Mouse (Mus musculus) bone marrow, adult 2 months (tissue): Measurements from ENCODE around the gene Hsd17b7. TPM values are rescaled to one million over a fixed set of nuclear protein-coding genes. Genes with fewer than 3 reads are reported as not detected.

ENCODE experiments used
- H3K27ac ChIP-seq: fragments of 200-500 bp; 2 replicates; pipeline ENCODE4 v1.5.1; 2012; ENCODE audit warnings: low read depth, mild to moderate bottlenecking, control low read depth, inconsistent platforms, low read length; ENCODE audit not compliant: control insufficient read depth, poor library complexity, insufficient read depth
- H3K4me1 ChIP-seq: fragments of 200-500 bp; 2 replicates; pipeline ENCODE4 v1.6.1; 2011; ENCODE audit warnings: low read length; ENCODE audit not compliant: control insufficient read depth, insufficient read depth
- H3K4me3 ChIP-seq: fragments of 200-500 bp; replicated peaks from 2 replicates; pipeline ENCODE3; 2011; ENCODE audit warnings: mild to moderate bottlenecking, low read depth, low read length, control low read depth; ENCODE audit not compliant: control insufficient read depth
- CTCF ChIP-seq: fragments of 200-500 bp; IDR thresholded peaks from 2 replicates; pipeline ENCODE4 v1.5.1; 2011; ENCODE audit warnings: low read length, control low read depth; ENCODE audit not compliant: control insufficient read depth, insufficient read depth
- POLR2A ChIP-seq: fragments of 200-500 bp; IDR thresholded peaks from 2 replicates; pipeline ENCODE4 v1.6.1; 2011; ENCODE audit warnings: low read depth, mild to moderate bottlenecking, control low read depth, low read length, borderline replicate concordance; ENCODE audit not compliant: control insufficient read depth
- WGBS: fragments of 180-500 bp; shearing (Covaris S2); methylation state at CpG from one replicate; pipeline ENCODE4 v1.1.7; 2018; 5-methylcytosine and 5-hydroxymethylcytosine counted together
- polyA plus RNA-seq: library from polyadenylated mRNA; stranded (reverse); fragments of >200 nt; gene quantifications from 2 replicates; pipeline ENCODE4 v1.2.4, GENCODE M21; 2011; ENCODE audit warnings: low replicate concordance; ENCODE audit not compliant: missing spikeins, insufficient read depth, insufficient read length

Gene Hsd17b7
- polyA plus RNA-seq, 1 experiment: 1.1 TPM

DNA sequence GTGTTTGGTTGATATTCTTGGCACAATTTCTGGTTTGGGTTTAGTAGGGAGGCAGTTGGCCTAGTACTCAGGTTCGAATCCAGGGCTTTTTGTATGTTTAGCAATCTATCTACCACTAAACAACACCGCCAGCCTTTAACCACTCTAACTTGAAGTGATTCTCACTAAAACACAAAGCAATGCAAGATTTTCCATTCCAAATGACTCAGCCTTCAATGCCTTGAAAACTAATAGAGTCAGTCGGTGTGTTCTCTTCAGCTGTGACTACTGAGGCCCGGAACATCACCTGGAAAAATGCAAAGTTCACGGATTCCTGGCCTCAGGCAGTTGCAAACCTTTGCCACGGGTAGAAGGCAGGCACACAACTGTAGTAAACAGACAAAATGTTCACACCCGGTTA is 37.3 kb downstream of the Hsd17b7 start:
- 73% methylated on average over 7 of the region's 7 CpGs for WGBS
- Histone ChIP-seq H3K4me3 (no peak overlapping the region), H3K27ac (no peak overlapping the region), H3K4me1 (no peaks in the 10 kb centered on the region; the same call in 1 of the 2 replicates)
- TF ChIP-seq POLR2A: no peak
- no peak for TF ChIP-seq CTCF

DNA sequence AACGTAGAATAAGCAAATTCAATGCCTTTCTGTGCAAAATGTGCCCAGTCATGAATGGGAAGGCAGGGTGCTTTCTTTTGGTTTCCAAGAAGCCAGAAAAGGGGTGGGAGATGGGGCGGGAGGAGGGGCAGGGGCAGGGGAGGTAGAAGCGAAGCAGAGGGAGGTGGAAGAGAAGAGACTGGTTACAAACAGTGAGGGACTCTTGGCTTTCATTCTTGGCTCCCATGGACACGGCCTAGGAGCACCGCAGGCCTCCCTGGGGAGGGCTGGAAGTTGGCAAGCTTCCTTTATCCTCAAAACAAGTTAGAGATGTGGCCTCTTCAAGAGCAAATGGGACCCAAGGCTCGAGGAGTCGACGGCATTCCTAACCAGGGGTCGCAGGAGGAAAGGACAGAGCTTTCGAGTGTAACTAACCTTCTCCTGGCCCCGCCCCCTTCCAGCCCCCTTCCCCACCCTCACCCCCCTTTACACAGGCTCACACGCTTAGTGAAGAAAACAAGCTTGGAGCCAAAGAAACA is 40.5 kb downstream of the Hsd17b7 start, which contains the start of gene Ccdc190:
Gene Ccdc190 (plus strand): TSS at position 195 of the 518 bp plus-strand sequence.
- TF ChIP-seq POLR2A (no peak), CTCF (no peak)
- WGBS: 23% methylated on average over 12 of the region's 12 CpGs
- Histone ChIP-seq H3K4me3 (no peak within 1 kb of the TSS), H3K4me1 (no peaks in the 10 kb centered on the region; the same call in 1 of the 2 replicates), H3K27ac (no peak within 1 kb of the TSS)

DNA sequence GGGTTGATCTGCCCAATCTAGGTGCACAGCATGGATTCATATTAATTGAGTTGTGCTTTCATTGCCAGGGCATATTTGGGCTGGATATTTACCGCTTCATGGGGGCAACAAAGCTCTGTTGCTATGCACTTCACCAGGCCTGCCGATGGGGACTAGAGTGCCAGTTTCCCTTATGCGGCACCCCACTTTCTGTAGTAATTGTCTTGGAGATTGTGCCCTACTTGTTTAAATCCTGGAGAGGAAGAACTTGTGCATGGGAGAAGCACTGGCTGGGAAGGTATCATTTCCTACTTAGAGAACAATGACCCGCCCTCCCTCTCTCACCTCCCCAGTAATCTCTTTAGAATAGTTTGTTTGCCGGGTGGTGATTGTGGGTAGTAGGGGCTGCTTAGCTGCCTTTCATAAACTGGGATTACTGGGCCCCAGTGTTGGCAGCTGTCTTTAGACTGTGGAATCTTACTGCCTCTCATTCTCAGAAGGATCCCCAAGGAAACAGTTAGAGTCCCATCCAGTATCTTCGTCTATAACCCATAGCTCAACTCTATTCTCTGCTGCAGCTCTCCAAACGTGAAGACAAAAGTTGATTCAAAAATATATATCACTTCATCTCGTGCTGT is 41.2 kb downstream of the Hsd17b7 start:
- no peaks in the 10 kb centered on the region; the same call in 1 of the 2 replicates for H3K4me1 ChIP-seq
- TF ChIP-seq POLR2A (no peak), CTCF (no peak)
- WGBS: 72% methylated on average over 8 of the region's 8 CpGs
- no peak overlapping the region for H3K4me3 ChIP-seq
- no peak overlapping the region for H3K27ac ChIP-seq

DNA sequence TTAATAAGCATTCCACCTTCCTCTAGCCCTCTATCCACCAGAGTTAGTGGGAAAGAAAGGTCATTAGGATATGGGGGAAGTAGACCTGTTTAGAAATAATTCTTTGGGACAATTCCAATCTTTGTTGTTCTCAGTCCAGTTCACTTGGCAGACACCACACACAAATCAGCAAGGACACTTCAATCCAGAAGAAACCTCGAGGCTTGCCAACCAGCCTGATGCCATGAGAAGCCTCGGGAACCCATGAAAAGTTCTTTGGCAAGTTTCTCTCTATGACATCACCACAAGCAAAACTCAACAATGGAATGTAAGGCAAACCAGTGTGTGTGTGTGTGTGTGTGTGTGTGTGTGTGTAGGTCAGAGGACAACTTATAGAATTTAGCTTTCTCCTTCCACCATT is 44.5 kb downstream of the Hsd17b7 start:
- H3K27ac ChIP-seq: no peak overlapping the region
- TF ChIP-seq POLR2A (no peak), CTCF (no peak)
- 63% methylated on average over 2 of the region's 2 CpGs for WGBS
- H3K4me1 ChIP-seq: no peaks in the 10 kb centered on the region
- H3K4me3 ChIP-seq: no peak overlapping the region

DNA sequence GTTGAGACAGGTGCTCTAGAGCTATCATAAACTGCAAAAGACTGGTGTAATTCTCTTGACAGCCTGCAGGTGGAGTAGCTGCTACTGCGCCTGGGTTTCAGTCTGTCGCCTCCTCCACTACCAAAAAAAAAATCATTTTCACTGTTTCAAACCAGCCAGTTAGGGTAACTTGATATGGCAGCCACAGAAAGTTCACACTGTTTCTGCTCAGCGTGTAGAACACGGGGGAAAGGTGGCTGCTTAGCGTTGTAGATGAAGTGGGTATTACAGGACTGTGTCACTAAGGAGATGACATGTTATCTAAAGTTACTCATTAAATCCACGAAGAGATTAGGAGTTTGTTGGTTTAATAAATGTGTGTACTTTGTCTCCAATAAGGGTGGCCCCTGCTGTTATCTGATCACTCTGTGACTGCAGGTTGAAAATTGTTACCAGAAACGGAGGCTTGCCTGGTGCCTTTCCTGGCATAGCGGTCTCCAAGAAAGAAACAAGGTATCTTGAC is 47.3 kb downstream of the Hsd17b7 start:
- TF ChIP-seq CTCF (peak; percentile 21; the same call in 1 of the 2 replicates), POLR2A (no peak)
- 42% methylated on average over 8 of the region's 8 CpGs for WGBS
- H3K4me3 ChIP-seq: no peak overlapping the region
- H3K27ac ChIP-seq: no peak overlapping the region
- no peaks in the 10 kb centered on the region for H3K4me1 ChIP-seq

DNA sequence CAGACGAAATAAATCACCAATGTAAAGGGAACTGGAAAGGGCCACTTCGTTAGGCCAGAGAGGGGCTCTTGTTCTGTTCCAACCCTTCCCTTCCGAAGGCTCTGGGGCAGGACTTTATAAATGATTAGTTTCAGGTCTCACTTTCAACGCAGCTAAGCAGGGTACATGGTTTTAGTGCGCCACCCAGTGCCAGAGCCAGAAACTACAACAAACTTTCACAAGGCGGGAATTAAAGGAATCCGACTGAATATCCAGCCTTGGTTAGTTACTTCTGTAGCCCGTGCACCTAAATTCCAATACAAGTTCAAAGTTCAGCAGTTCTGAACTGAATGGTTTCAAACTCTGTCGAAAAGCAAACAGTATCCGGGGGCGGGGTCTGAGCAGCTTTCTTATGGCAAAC is 49.8 kb downstream of the Hsd17b7 start:
- WGBS: 7% methylated on average over 11 of the region's 11 CpGs
- H3K4me3 ChIP-seq: no peak overlapping the region

DNA sequence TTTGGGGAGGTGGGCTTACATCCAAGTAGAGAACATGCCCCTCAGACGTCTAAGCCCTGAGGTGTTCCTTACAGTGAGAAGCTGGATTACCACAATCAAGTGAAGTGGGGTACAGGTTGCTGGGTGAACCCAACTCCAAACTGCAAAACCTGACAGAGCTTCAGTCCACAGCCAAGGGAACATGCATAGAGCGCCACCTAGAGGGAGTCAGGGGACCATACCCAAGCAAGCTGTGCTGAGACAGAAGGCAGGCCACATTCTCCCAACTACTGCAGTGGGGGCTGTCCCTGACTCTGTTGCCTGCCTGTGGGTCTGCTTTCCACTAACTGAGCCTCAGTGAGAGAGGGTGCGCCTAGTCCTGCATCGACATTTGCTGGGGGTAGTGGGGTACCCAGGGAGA is 51.0 kb downstream of the Hsd17b7 start:
- Histone ChIP-seq H3K4me1 (no peaks in the 10 kb centered on the region), H3K27ac (no peak overlapping the region), H3K4me3 (no peak overlapping the region)
- WGBS: 38% methylated on average over 4 of the region's 4 CpGs
- TF ChIP-seq CTCF: peak; percentile 48
- TF ChIP-seq POLR2A: no peak

More for the DNA sequence above, 49.8 kb downstream of the Hsd17b7 start:
- no peak for TF ChIP-seq POLR2A
- TF ChIP-seq CTCF: peak; percentile 47
- Histone ChIP-seq H3K4me1 (no peaks in the 10 kb centered on the region), H3K27ac (no peak overlapping the region)

DNA sequence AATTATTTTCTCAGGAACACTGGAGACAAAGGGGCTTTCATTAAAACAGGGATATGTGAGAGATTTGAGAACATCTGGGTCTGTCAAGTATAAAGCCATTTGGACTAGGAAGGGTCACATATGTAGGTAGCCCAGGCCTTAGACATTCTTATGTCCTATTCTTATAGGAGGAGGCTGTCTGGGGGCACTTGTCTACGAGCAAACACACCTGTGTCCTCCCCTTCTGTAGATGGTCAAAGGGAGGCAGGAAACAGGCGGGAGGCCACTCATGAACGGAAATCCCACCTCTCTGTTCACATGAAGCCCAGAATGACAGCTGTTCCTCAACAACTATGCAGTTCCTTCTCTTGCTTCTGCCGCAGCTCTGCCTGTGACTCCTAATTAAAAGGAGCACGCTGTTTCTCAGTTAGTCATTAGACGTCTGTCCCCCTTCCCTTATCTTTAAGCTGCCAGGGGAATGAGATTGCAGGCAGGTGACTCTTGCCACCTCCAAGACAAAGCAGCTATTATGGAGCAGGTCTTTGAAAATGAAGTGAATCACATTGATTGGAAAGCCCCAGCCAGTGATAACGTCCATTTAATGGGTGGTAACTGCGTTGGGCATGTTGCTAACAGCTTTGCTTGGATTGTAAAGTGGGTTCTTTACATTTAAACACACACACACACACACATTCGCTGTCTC is 51.8 kb downstream of the Hsd17b7 start:
- H3K4me1 ChIP-seq: no peaks in the 10 kb centered on the region
- TF ChIP-seq CTCF (no peak), POLR2A (no peak)
- H3K4me3 ChIP-seq: no peak overlapping the region
- no peak overlapping the region for H3K27ac ChIP-seq
- WGBS: 47% methylated on average over 9 of the region's 9 CpGs
